Mouse (Mus musculus): Measurements from ENCODE around the gene Cyp2c29.
"Not testable (repeated sequence)": the region's sequence is repeated elsewhere in the genome, so short reads cannot be mapped to it uniquely, and the experiment has no call there.

Gene Cyp2c29

DNA sequence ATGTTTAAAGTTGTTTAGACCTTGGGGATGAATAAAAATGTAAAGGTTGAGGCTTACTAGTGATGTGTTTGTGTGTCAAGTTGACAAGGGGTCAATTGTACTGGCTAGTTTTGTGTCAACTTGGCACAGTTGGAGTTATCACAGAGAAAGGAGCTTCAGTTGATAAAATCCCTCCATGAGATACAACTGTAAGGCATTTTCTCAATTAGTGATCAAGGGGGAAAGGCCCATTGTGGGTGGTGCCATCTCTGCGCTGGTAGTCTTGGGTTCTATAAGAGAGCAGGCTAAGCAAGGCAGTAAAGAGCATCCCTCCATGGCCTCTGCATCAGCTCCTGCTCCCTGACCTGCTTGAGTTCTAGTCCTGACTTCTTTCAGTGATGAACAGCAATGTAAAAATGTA is at the start of gene Cyp2c29:
TSS of gene Cyp2c29 (plus strand) at position 301 of the 400 bp plus-strand sequence.
- DNase-seq (ENCODE audit: low read depth, low spot score); H3K27me3 ChIP-seq (ENCODE audit: control insufficient read depth, insufficient read depth, low read length, poor library complexity, severe bottlenecking); H3K36me3 ChIP-seq (ENCODE audit: control insufficient read depth, insufficient read depth, low read length, poor library complexity, severe bottlenecking): not testable (repeated sequence)

DNA sequence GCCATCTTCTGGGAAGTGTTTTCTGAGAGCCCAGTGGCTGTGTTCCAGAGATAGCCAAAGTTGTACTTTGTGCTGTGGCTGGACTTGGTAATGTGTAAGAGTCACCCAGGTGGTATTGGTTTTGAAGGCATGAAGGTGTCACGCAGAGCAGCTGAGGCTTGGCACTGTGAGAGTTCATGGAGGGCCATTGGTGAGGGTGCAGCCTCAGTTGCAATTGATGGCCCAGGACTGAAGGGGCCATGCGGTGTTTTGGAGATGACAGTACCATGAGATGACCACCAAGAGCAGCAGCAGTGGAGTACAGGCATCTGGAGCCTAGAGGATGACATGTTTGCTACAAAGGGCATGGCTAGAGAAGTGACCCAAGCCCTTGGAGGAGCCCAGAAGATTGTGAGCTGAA is 2.2 kb upstream of the Cyp2c29 start:
- not testable (repeated sequence) for H3K27me3 ChIP-seq (ENCODE audit: control insufficient read depth, insufficient read depth, low read length, poor library complexity, severe bottlenecking); DNase-seq (ENCODE audit: low read depth, low spot score); H3K36me3 ChIP-seq (ENCODE audit: control insufficient read depth, insufficient read depth, low read length, poor library complexity, severe bottlenecking)

DNA sequence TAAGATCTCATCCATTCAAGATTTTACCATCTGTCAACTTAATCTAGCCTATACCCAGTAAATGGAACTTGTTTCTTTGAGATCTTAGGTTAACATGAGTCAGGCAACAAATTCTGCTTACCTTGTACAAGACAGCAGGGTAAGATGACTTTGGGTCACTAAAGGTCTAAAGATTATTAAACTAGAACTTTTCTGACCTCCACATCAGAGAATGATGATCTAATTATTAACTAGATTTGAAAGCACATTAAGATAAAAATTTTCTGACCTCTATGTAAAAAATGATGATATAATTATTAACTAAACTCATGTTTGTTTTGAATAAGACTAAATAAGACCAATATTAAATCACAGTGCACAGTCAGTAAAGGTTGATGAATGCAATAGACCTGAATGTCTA is 13.6 kb downstream of the Cyp2c29 start:
- no peak for DNase-seq (ENCODE audit: low read depth, low spot score)
- Histone ChIP-seq H3K27me3 (ENCODE audit: control insufficient read depth, insufficient read depth, low read length, poor library complexity, severe bottlenecking) (no peaks in the 10 kb centered on the region), H3K36me3 (ENCODE audit: control insufficient read depth, insufficient read depth, low read length, poor library complexity, severe bottlenecking) (no peaks in the 10 kb centered on the region)

DNA sequence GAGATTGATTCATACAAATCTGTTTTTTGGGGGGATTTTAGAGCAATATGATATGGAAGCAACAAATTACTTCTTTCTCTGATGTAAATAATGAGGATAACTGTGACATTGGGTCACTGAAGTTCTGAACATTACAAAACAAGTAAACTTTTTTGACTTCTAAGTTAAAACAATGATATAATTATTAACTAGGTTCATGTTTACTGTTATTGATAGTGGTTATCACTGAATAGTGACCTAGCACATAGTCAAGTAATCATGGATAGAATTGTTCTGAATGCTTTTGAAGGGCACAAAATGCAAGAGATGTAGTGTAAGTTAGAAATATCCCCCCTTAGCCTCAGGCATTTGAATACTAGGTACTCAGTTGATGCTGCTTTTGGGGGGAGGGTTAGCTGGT is 16.4 kb downstream of the Cyp2c29 start:
- no peaks in the 10 kb centered on the region for H3K27me3 ChIP-seq (ENCODE audit: control insufficient read depth, insufficient read depth, low read length, poor library complexity, severe bottlenecking)
- no peak for DNase-seq (ENCODE audit: low read depth, low spot score)
- no peaks in the 10 kb centered on the region for H3K36me3 ChIP-seq (ENCODE audit: control insufficient read depth, insufficient read depth, low read length, poor library complexity, severe bottlenecking)

DNA sequence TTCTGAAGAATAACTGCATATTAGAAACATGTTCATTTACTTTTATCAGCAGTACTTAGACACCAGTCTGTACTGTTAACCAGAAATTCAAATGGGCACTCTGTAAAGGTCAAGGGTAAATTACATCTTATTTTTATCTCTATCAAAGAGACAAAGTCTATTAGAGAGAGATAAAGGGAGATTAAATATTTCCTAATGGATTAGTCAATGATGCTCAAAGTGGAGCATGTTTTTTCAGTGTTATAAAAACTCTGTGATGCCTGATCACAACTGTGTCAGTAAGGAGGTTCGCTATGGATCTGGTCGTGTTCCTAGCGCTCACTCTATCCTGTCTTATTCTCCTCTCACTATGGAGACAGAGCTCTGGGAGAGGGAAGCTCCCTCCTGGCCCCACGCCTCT is 17.6 kb downstream of the Cyp2c29 start:
- H3K27me3 ChIP-seq (ENCODE audit: control insufficient read depth, insufficient read depth, low read length, poor library complexity, severe bottlenecking): no peaks in the 10 kb centered on the region
- H3K36me3 ChIP-seq (ENCODE audit: control insufficient read depth, insufficient read depth, low read length, poor library complexity, severe bottlenecking): no peaks in the 10 kb centered on the region
- no peak for DNase-seq (ENCODE audit: low read depth, low spot score)

DNA sequence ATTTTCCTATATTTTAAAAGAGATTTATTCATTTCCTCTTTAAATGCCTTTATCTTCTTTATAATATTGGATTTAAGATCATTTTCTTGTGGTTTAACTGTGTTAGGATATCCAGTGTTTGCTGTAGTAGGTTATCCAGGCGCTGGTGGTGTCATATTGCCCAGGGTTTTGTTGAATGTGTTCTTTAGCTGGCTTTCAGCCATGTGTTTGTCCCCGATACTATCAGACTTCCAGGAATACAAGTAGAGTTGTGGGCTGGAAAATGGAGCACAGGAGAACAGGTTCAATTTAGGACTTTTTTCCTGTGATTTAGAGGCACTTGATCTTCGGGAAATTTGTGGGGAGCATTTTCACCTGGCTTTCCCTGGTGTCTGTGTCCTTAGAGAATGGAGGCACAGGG is 19.8 kb downstream of the Cyp2c29 start:
- DNase-seq (ENCODE audit: low read depth, low spot score): no peak
- Histone ChIP-seq H3K36me3 (ENCODE audit: control insufficient read depth, insufficient read depth, low read length, poor library complexity, severe bottlenecking) (no peaks in the 10 kb centered on the region), H3K27me3 (ENCODE audit: control insufficient read depth, insufficient read depth, low read length, poor library complexity, severe bottlenecking) (no peaks in the 10 kb centered on the region)

All from splenic B cell, adult 2 months (primary cell).